Mouse (Mus musculus): ENCODE results near the gene Myo1e.
"Not testable (repeated sequence)": the region's sequence is repeated elsewhere in the genome, so short reads cannot be mapped to it uniquely, and the experiment has no call there.

Gene Myo1e

GRCm38 (mm10) chr9:70255005-70255404 is 47.9 kb downstream of the Myo1e start:
- DNase-seq, result no peak

GRCm38 (mm10) chr9:70256027-70256426 is 48.9 kb downstream of the Myo1e start:
- not testable (repeated sequence) for DNase-seq

GRCm38 (mm10) chr9:70257289-70258101 is 50.3 kb downstream of the Myo1e start:
- no peak for DNase-seq

GRCm38 (mm10) chr9:70260324-70260841 is 53.2 kb downstream of the Myo1e start:
- no peak for DNase-seq

- no peak for DNase-seq
These were observed 54.5 kb downstream of the Myo1e start for GRCm38 (mm10) chr9:70261646-70262045.

GRCm38 (mm10) chr9:70263134-70263533 is 56.0 kb downstream of the Myo1e start:
- no peak for DNase-seq

GRCm38 (mm10) chr9:70263735-70264134 is 56.6 kb downstream of the Myo1e start:
- DNase-seq, result no peak

GRCm38 (mm10) chr9:70265513-70265912 is 58.4 kb downstream of the Myo1e start:
- DNase-seq, result no peak

- DNase-seq, result no peak
These were observed 59.0 kb downstream of the Myo1e start for GRCm38 (mm10) chr9:70266186-70266585.

GRCm38 (mm10) chr9:70267108-70267507 is 60.0 kb downstream of the Myo1e start:
- no peak for DNase-seq

- peak; percentile 7 for DNase-seq
These were observed 62.2 kb downstream of the Myo1e start for GRCm38 (mm10) chr9:70269349-70269748.

- no peak for DNase-seq
These were observed 63.3 kb downstream of the Myo1e start for GRCm38 (mm10) chr9:70270468-70270867.

- no peak for DNase-seq
These were observed 64.0 kb downstream of the Myo1e start for GRCm38 (mm10) chr9:70271137-70271536.

- no peak for DNase-seq
These were observed 64.5 kb downstream of the Myo1e start for GRCm38 (mm10) chr9:70271631-70272030.

GRCm38 (mm10) chr9:70274071-70274470 is 66.9 kb downstream of the Myo1e start:
- DNase-seq, result no peak

GRCm38 (mm10) chr9:70274476-70274875 is 67.3 kb downstream of the Myo1e start:
- no peak for DNase-seq

GRCm38 (mm10) chr9:70274887-70275555 is 67.9 kb downstream of the Myo1e start:
- DNase-seq, result no peak

GRCm38 (mm10) chr9:70277076-70277475 is 69.9 kb downstream of the Myo1e start:
- no peak for DNase-seq

GRCm38 (mm10) chr9:70277529-70277982 is 70.4 kb downstream of the Myo1e start:
- no peak for DNase-seq

- DNase-seq, result no peak
These were observed 74.3 kb downstream of the Myo1e start for GRCm38 (mm10) chr9:70281407-70281806.

GRCm38 (mm10) chr9:70282107-70282506 is 75.0 kb downstream of the Myo1e start:
- no peak for DNase-seq

GRCm38 (mm10) chr9:70283151-70283550 is 76.0 kb downstream of the Myo1e start:
- no peak for DNase-seq

- no peak for DNase-seq
These were observed 77.5 kb downstream of the Myo1e start for GRCm38 (mm10) chr9:70284584-70285140.

GRCm38 (mm10) chr9:70290785-70291184 is 83.6 kb downstream of the Myo1e start:
- DNase-seq, result no peak

Measured in cerebellum, adult 9-11 months (tissue).